Mouse (Mus musculus) midbrain, embryonic 10.5 days (tissue): ENCODE measurements at regions not wholly inside any gene's neighbourhood (a gene's known extent, or its start where the extent isn't known, plus 50 kb on each side); places are given as distances from the start of the nearest gene placed in this dataset.
"Not testable (repeated sequence)": the region's sequence is repeated elsewhere in the genome, so short reads cannot be mapped to it uniquely, and the experiment has no call there.

ENCODE experiments used
- DNase-seq: peaks from one replicate; pipeline ENCODE4 v3.0.0-alpha.2; 2017; ENCODE audit warnings: low spot score
- H3K27ac ChIP-seq: fragments of 300-500 bp; sonication (generic); replicated peaks from 2 replicates; pipeline ENCODE4 v1.5.1; 2016; ENCODE audit warnings: mild to moderate bottlenecking
- H3K27me3 ChIP-seq: fragments of 300-500 bp; sonication (generic); 2 replicates; pipeline ENCODE4 v1.6.1; 2016; ENCODE audit warnings: low read depth, mild to moderate bottlenecking; ENCODE audit not compliant: poor library complexity, severe bottlenecking
- H3K36me3 ChIP-seq: fragments of 300-500 bp; sonication (generic); 2 replicates; pipeline ENCODE4 v1.6.1; 2016; ENCODE audit warnings: mild to moderate bottlenecking, moderate library complexity
- H3K4me1 ChIP-seq: fragments of 300-500 bp; sonication (generic); 2 replicates; pipeline ENCODE4 v1.6.1; 2016
- H3K4me3 ChIP-seq: fragments of 300-500 bp; sonication (generic); 2 replicates; pipeline ENCODE4 v1.5.1; 2016; ENCODE audit warnings: mild to moderate bottlenecking, moderate library complexity
- H3K9me3 ChIP-seq: fragments of 300-500 bp; sonication (generic); replicated peaks from 2 replicates; pipeline ENCODE4 v1.6.1; 2016; ENCODE audit warnings: mild to moderate bottlenecking
- WGBS: fragments of 180-500 bp; shearing (Covaris S2); methylation state at CpG from one replicate; pipeline ENCODE4 v1.1.7; 2016; 5-methylcytosine and 5-hydroxymethylcytosine counted together

- not testable (repeated sequence) for H3K4me1 ChIP-seq, H3K9me3 ChIP-seq, DNase-seq, H3K27me3 ChIP-seq, H3K36me3 ChIP-seq, H3K4me3 ChIP-seq, H3K27ac ChIP-seq
- no CpG with 5 or more reads among the region's 4 CpGs for WGBS
These were observed 77.8 kb downstream of the BC107364 start for GRCm38 (mm10) chr3:96374343-96374624.

- H3K4me1 ChIP-seq, H3K27ac ChIP-seq, H3K9me3 ChIP-seq, H3K4me3 ChIP-seq, DNase-seq, H3K36me3 ChIP-seq, H3K27me3 ChIP-seq: not testable (repeated sequence)
- WGBS, result 0% methylated on average over 2 of the region's 43 CpGs
These were observed 78.3 kb downstream of the BC107364 start for GRCm38 (mm10) chr3:96373600-96374342.

DNA sequence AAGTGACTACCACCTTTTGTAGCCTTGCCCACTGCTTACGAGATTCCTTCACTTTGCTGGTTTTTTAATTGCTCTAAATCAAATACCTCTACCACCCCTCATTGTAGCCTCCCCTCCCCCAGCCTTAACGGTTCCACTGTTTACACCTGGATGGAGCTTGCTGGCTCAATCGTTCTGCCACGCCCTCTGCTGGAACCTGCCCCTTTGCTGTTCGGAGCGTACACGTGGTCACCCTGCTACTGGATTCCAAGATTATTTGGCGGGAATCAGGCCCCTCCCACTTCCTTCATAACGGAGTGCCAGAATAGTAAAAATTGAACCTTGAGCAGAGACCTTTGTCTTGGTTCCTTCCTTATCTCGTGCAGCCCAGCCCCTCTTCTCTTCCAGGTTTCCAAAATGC is 68.8 kb upstream of the Fcgr1 start:
- not testable (repeated sequence) for H3K36me3 ChIP-seq, H3K9me3 ChIP-seq, H3K4me1 ChIP-seq, H3K27ac ChIP-seq, DNase-seq, H3K4me3 ChIP-seq
- H3K27me3 ChIP-seq, result peaks cover 23% of the 10 kb centered on the region
- 44% methylated on average over 10 of the region's 10 CpGs for WGBS

DNA sequence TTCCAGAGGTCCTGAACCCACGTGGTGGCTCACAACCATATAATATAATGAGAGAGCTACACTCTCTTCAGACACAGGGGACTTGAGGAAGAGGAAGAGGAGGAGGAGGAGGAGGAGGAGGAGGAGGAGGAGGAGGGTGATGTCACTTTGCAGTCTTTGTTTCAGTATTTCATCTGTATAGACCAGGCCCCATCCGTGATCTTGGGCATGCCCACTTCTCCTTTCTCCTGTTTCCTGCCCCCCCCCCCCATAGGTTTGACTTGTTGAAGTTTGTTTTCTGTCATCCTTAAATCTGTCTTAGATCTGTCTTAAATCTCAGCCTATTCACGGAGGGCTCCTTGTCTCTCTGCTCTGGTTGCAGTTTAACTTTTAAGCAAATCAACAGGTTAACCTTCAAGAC is 67.0 kb upstream of the Fcgr1 start:
- Histone ChIP-seq H3K27me3 (peaks cover 23% of the 10 kb centered on the region), H3K4me3 (no peak overlapping the region), H3K36me3 (no peaks in the 10 kb centered on the region), H3K9me3 (0 out of 2 replicates have a peak, but pooled peaks cover 8% of the 10 kb centered on the region), H3K27ac (no peak overlapping the region), H3K4me1 (no peaks in the 10 kb centered on the region)
- peak; percentile 6 for DNase-seq
- 77% methylated on average over 3 of the region's 3 CpGs for WGBS

- not testable (repeated sequence) for H3K36me3 ChIP-seq, DNase-seq, H3K9me3 ChIP-seq, H3K4me1 ChIP-seq, H3K4me3 ChIP-seq, H3K27ac ChIP-seq
- WGBS, result 0% methylated on average over 2 of the region's 21 CpGs
- H3K27me3 ChIP-seq, result peaks cover 23% of the 10 kb centered on the region
These were observed 66.4 kb upstream of the Fcgr1 start for GRCm38 (mm10) chr3:96360214-96360536.

DNA sequence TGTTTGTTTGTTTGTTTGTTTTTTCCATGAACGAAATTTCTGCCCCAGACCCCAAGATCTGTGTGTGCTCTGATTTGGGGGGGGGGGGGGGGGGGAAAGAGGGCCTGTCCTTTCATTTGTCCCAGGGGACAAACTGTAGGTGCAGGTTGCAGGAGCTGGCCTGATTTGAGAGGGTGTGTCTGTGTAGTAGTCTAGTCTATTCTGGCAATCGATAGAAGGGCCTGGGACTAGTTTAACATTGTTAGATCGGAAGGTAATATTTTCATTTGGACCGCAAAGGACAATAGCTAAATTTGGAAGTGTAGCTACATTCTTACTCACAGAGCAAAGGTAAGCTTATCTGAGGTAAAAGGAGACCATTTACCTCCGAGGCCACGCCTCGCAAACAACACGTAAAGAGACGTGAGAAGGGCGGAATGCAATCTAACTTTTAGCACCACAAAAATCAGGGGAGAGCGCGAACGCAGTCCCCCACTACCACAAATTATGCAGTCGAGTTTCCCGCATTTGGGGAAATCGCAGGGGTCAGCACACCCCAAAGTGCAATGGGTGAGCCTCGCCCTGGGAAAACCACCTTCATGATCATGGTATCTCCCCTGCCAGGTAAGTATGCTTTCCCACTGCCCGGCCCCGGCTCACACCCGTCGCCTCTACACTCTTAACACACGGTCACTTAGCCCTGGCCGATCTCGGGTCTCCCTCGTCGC is 65.9 kb upstream of the Fcgr1 start:
- H3K27ac ChIP-seq, H3K36me3 ChIP-seq, H3K9me3 ChIP-seq, DNase-seq, H3K4me3 ChIP-seq, H3K4me1 ChIP-seq: not testable (repeated sequence)
- peaks cover 23% of the 10 kb centered on the region for H3K27me3 ChIP-seq
- WGBS, result no CpG with 5 or more reads among the region's 26 CpGs

DNA sequence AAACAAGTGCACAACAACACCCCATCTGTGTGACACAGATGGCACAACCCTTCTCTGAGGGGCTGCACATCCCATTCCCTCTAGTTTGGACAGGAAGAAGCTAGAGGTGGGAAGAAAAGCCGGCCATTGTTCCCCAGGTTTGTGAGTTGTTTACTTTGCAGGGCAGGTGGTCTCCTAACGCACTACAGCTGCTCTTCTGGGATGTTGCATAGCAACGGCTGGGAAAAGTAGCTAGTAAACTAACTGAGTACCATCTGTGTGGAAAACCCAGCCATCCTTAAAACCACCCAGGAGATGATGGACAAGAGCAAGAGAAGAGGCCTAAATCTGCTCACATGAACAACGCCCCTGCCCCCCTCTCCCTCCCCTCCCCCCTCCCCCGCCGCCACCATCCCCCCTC is 57.9 kb upstream of the Fcgr1 start:
- H3K36me3 ChIP-seq, H3K9me3 ChIP-seq, H3K4me3 ChIP-seq, H3K4me1 ChIP-seq, H3K27me3 ChIP-seq, DNase-seq, H3K27ac ChIP-seq: not testable (repeated sequence)
- no CpG with 5 or more reads among the region's 6 CpGs for WGBS

GRCm38 (mm10) chr3:96350985-96351384 is 57.2 kb upstream of the Fcgr1 start:
- H3K27ac ChIP-seq, H3K9me3 ChIP-seq, DNase-seq, H3K4me1 ChIP-seq, H3K27me3 ChIP-seq, H3K4me3 ChIP-seq, H3K36me3 ChIP-seq: not testable (repeated sequence)
- no CpG with 5 or more reads among the region's 13 CpGs for WGBS

- H3K27me3 ChIP-seq, result peaks cover 39% of the 10 kb centered on the region
These were observed 52.8 kb upstream of the Fcgr1 start for GRCm38 (mm10) chr3:96346543-96346942.

DNA sequence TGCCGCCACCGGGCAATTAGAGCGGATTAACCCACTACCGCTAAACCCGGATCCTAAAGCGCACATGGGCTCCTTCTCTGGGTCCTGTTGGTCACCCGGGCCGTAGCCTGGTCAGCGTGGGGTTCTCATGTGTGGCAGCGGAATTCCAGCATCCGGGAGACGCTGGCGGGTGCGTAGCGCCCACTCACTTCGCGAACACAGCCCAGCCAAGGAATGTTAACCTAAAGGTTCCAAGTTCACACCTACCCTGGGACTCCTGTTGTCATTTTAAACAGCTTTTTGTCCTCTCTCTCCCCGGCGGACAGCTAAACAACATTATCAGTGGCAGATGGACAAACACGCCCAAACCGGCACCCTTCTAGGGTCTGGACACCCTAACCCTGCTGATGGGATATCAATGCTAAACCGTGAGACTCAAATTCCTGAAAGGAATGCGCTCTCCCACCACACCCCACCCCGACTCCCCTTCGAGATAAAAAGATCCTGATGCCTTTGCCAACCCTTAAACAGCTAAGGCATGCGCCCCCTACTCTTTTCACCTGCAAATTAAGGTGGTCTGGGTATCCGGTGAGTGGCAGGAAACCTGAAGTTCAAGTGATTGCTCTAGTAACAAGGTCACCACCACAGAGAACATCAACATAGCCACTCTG is 49.8 kb upstream of the Fcgr1 start:
- Histone ChIP-seq H3K9me3 (no peaks in the 10 kb centered on the region), H3K4me3 (peak overlapping the region; percentile 37), H3K27me3 (peaks cover 64% of the 10 kb centered on the region), H3K27ac (no peak overlapping the region), H3K36me3 (no peaks in the 10 kb centered on the region), H3K4me1 (0 out of 2 replicates have a peak, but pooled peaks cover 2% of the 10 kb centered on the region)
- peak; percentile 20 for DNase-seq
- 1% methylated on average over 27 of the region's 27 CpGs for WGBS

More at GRCm38 (mm10) chr3:96346543-96346942, 52.8 kb upstream of the Fcgr1 start:
- not testable (repeated sequence) for H3K9me3 ChIP-seq, H3K27ac ChIP-seq, H3K4me1 ChIP-seq, DNase-seq, H3K4me3 ChIP-seq, H3K36me3 ChIP-seq
- WGBS, result no CpG with 5 or more reads among the region's 17 CpGs
